Mouse (Mus musculus) right cerebral cortex, postnatal 14 days (tissue): ENCODE measurements around the gene Mxra8.

Source experiments
- DNase-seq: peaks from one replicate; pipeline ENCODE4 v3.0.0; 2022

Mxra8 gene

GRCm38 (mm10) chr4:155839483-155839910 is at the start of gene Mxra8:
Mxra8 (plus strand) TSS chr4:155839680.
- no peak for DNase-seq

GRCm38 (mm10) chr4:155790021-155790489 is 49.4 kb upstream of the Mxra8 start, which contains the start of gene Ankrd65:
Ankrd65 (plus strand) TSS chr4:155790439.
- no peak for DNase-seq

- no peak for DNase-seq
Measured at GRCm38 (mm10) chr4:155790650-155791161, 48.8 kb upstream of the Mxra8 start.

GRCm38 (mm10) chr4:155791240-155791933 is 48.1 kb upstream of the Mxra8 start:
- no peak for DNase-seq

- no peak for DNase-seq
Measured at GRCm38 (mm10) chr4:155793730-155794129, 45.8 kb upstream of the Mxra8 start.

- DNase-seq = no peak
Measured at GRCm38 (mm10) chr4:155802075-155802474, 37.4 kb upstream of the Mxra8 start.

- DNase-seq = no peak
Measured at GRCm38 (mm10) chr4:155802741-155803339, 36.6 kb upstream of the Mxra8 start, which contains the start of gene Mrpl20. Mrpl20 (plus strand) TSS chr4:155802878.

- DNase-seq = peak; percentile 99
Measured at GRCm38 (mm10) chr4:155803340-155804041, 36.0 kb upstream of the Mxra8 start.

- DNase-seq = no peak
Measured at GRCm38 (mm10) chr4:155807841-155808240, 31.6 kb upstream of the Mxra8 start.

- peak; percentile 94 for DNase-seq
Measured at GRCm38 (mm10) chr4:155811929-155812664, 27.4 kb upstream of the Mxra8 start, which contains the start of gene Ccnl2. Ccnl2 (plus strand) TSS chr4:155812489.

- peak; percentile 44 for DNase-seq
Measured at GRCm38 (mm10) chr4:155812665-155813181, 26.8 kb upstream of the Mxra8 start.

- DNase-seq = no peak
Measured at GRCm38 (mm10) chr4:155817533-155817932, 21.9 kb upstream of the Mxra8 start.

GRCm38 (mm10) chr4:155821025-155821424 is 18.5 kb upstream of the Mxra8 start:
- no peak for DNase-seq

GRCm38 (mm10) chr4:155823443-155823842 is 16.0 kb upstream of the Mxra8 start:
- no peak for DNase-seq

- no peak for DNase-seq
Measured at GRCm38 (mm10) chr4:155829866-155830265, 9.6 kb upstream of the Mxra8 start.

GRCm38 (mm10) chr4:155830596-155830995 is 8.9 kb upstream of the Mxra8 start:
- DNase-seq = no peak

GRCm38 (mm10) chr4:155831205-155831766 is 8.2 kb upstream of the Mxra8 start, which contains the start of gene Aurkaip1:
Aurkaip1 (plus strand) TSS chr4:155831272.
- DNase-seq = peak; percentile 97

GRCm38 (mm10) chr4:155831831-155832230 is 7.6 kb upstream of the Mxra8 start:
- DNase-seq = no peak

GRCm38 (mm10) chr4:155832321-155832720 is 7.2 kb upstream of the Mxra8 start:
- DNase-seq = no peak

GRCm38 (mm10) chr4:155833234-155833633 is 6.2 kb upstream of the Mxra8 start:
- no peak for DNase-seq

GRCm38 (mm10) chr4:155833836-155834235 is 5.6 kb upstream of the Mxra8 start:
- DNase-seq = peak; percentile 75
